Mouse (Mus musculus): ENCODE data around the gene Art3. TPM values are rescaled to one million over a fixed set of nuclear protein-coding genes. Genes with fewer than 3 reads are reported as not detected.

The Art3 gene
- polyA plus RNA-seq, 1 experiment = 263 TPM

DNA sequence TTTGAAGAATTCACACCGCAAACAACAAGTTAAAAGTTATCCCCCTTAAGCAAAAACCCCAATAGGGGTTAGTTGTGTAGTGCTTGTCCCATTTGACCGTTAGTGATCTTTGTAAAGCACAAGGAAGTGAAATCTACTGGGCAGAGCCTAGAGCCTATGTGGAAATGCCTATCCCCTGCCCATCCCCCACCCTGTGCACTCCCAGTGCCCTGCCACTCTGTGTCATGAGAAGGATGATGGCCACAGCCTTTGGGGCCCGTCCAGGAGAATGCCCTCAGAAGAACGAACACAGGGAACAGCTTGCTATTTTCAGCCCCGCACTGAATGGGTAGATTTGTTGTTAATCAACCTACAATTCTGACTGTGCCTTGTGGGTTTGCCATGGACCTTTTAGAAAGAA lies 109.9 kb downstream of the Art3 start:
- Histone ChIP-seq H3K27me3 (ENCODE audit: control insufficient read depth, insufficient read depth, low read length) (no peaks in the 10 kb centered on the region), H3K36me3 (ENCODE audit: control insufficient read depth, insufficient read depth, low read length) (no peaks in the 10 kb centered on the region), H3K4me3 (ENCODE audit: control insufficient read depth, low read depth, low read length) (no peak overlapping the region), H3K4me1 (ENCODE audit: control insufficient read depth, insufficient read depth, low read length) (no peaks in the 10 kb centered on the region), H3K27ac (ENCODE audit: control insufficient read depth, insufficient read depth, low read depth, low read length) (no peak overlapping the region)
- no peak for TF ChIP-seq POLR2A (IDR thresholded peaks at IDR 0.05; ENCODE audit: control insufficient read depth, low read depth, low read length)
- TF ChIP-seq CTCF (IDR thresholded peaks at IDR 0.05; ENCODE audit: control insufficient read depth, insufficient read depth, insufficient replicate concordance, low read depth, low read length) = no peak

DNA sequence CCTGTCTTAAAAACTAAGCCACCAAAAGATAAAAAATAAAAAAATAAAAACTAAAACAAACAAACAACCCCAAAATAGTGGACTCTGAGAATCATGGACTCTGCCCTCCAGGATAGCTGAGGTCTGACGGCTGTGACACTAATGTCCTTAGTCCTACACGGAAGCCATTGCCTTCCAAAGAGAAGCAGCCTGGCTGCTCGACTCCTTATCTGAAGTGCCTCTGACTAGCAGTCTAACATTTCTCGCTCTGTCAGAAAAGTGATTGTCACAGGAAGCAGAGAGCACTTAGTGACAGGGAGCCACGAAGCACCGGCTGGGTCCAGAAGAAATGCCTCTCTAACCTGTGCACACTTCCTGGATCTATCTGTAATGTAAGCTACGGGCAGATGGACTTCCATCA lies 111.3 kb downstream of the Art3 start:
- no peak for TF ChIP-seq POLR2A (IDR thresholded peaks at IDR 0.05; ENCODE audit: control insufficient read depth, low read depth, low read length)
- TF ChIP-seq CTCF (IDR thresholded peaks at IDR 0.05; ENCODE audit: control insufficient read depth, insufficient read depth, insufficient replicate concordance, low read depth, low read length) = no peak
- Histone ChIP-seq H3K27ac (ENCODE audit: control insufficient read depth, insufficient read depth, low read depth, low read length) (no peak overlapping the region), H3K4me3 (ENCODE audit: control insufficient read depth, low read depth, low read length) (no peak overlapping the region), H3K4me1 (ENCODE audit: control insufficient read depth, insufficient read depth, low read length) (no peaks in the 10 kb centered on the region), H3K27me3 (ENCODE audit: control insufficient read depth, insufficient read depth, low read length) (no peaks in the 10 kb centered on the region), H3K36me3 (ENCODE audit: control insufficient read depth, insufficient read depth, low read length) (no peaks in the 10 kb centered on the region)

GRCm38 (mm10) chr5:92445016-92445415 lies 113.4 kb downstream of the Art3 start:
- TF ChIP-seq POLR2A (IDR thresholded peaks at IDR 0.05; ENCODE audit: control insufficient read depth, low read depth, low read length) = no peak
- no peak for TF ChIP-seq CTCF (IDR thresholded peaks at IDR 0.05; ENCODE audit: control insufficient read depth, insufficient read depth, insufficient replicate concordance, low read depth, low read length)
- H3K36me3 ChIP-seq (ENCODE audit: control insufficient read depth, insufficient read depth, low read length) = no peaks in the 10 kb centered on the region
- H3K4me1 ChIP-seq (ENCODE audit: control insufficient read depth, insufficient read depth, low read length) = no peaks in the 10 kb centered on the region
- no peak overlapping the region for H3K27ac ChIP-seq (ENCODE audit: control insufficient read depth, insufficient read depth, low read depth, low read length)
- H3K27me3 ChIP-seq (ENCODE audit: control insufficient read depth, insufficient read depth, low read length) = no peaks in the 10 kb centered on the region
- H3K4me3 ChIP-seq (ENCODE audit: control insufficient read depth, low read depth, low read length) = no peak overlapping the region

- Histone ChIP-seq H3K4me3 (ENCODE audit: control insufficient read depth, low read depth, low read length) (no peak overlapping the region), H3K36me3 (ENCODE audit: control insufficient read depth, insufficient read depth, low read length) (no peaks in the 10 kb centered on the region), H3K27ac (ENCODE audit: control insufficient read depth, insufficient read depth, low read depth, low read length) (no peak overlapping the region), H3K4me1 (ENCODE audit: control insufficient read depth, insufficient read depth, low read length) (no peaks in the 10 kb centered on the region), H3K27me3 (ENCODE audit: control insufficient read depth, insufficient read depth, low read length) (no peaks in the 10 kb centered on the region)
- TF ChIP-seq POLR2A (IDR thresholded peaks at IDR 0.05; ENCODE audit: control insufficient read depth, low read depth, low read length) = no peak
- no peak for TF ChIP-seq CTCF (IDR thresholded peaks at IDR 0.05; ENCODE audit: control insufficient read depth, insufficient read depth, insufficient replicate concordance, low read depth, low read length)
Observed at GRCm38 (mm10) chr5:92446736-92447135, 115.1 kb downstream of the Art3 start.

DNA sequence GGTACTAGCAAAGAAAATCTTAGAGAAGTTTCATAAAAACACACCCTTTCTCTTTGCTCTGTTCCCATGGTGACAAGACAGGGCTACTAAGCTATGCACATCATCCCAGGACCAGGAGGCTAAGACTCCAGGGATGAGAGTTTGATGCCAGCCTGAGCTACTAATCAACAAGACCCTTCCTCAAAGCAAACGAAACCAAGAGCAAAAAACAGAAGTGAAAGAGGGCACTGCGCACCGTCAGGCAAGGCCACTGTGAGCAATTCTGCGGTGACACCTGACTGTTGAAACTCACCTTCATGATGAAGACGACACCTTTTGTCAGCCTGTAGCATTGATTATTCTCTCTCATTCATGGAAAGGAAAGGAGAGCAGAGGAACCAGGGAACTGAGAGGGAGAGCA lies 121.2 kb downstream of the Art3 start:
- TF ChIP-seq POLR2A (IDR thresholded peaks at IDR 0.05; ENCODE audit: control insufficient read depth, low read depth, low read length) = no peak
- H3K4me1 ChIP-seq (ENCODE audit: control insufficient read depth, insufficient read depth, low read length) = no peaks in the 10 kb centered on the region
- H3K36me3 ChIP-seq (ENCODE audit: control insufficient read depth, insufficient read depth, low read length) = no peaks in the 10 kb centered on the region
- H3K27me3 ChIP-seq (ENCODE audit: control insufficient read depth, insufficient read depth, low read length) = no peaks in the 10 kb centered on the region
- H3K4me3 ChIP-seq (ENCODE audit: control insufficient read depth, low read depth, low read length) = no peak overlapping the region
- no peak overlapping the region for H3K27ac ChIP-seq (ENCODE audit: control insufficient read depth, insufficient read depth, low read depth, low read length)

- Histone ChIP-seq H3K4me3 (ENCODE audit: control insufficient read depth, low read depth, low read length) (no peak overlapping the region), H3K4me1 (ENCODE audit: control insufficient read depth, insufficient read depth, low read length) (no peaks in the 10 kb centered on the region), H3K36me3 (ENCODE audit: control insufficient read depth, insufficient read depth, low read length) (no peaks in the 10 kb centered on the region), H3K27me3 (ENCODE audit: control insufficient read depth, insufficient read depth, low read length) (no peaks in the 10 kb centered on the region), H3K27ac (ENCODE audit: control insufficient read depth, insufficient read depth, low read depth, low read length) (no peak overlapping the region)
- TF ChIP-seq POLR2A (IDR thresholded peaks at IDR 0.05; ENCODE audit: control insufficient read depth, low read depth, low read length) (no peak), CTCF (IDR thresholded peaks at IDR 0.05; ENCODE audit: control insufficient read depth, insufficient read depth, insufficient replicate concordance, low read depth, low read length) (no peak)
Observed at GRCm38 (mm10) chr5:92457410-92457809, 125.8 kb downstream of the Art3 start.

GRCm38 (mm10) chr5:92458726-92459125 lies 127.1 kb downstream of the Art3 start:
- Histone ChIP-seq H3K4me1 (ENCODE audit: control insufficient read depth, insufficient read depth, low read length) (no peaks in the 10 kb centered on the region), H3K4me3 (ENCODE audit: control insufficient read depth, low read depth, low read length) (no peak overlapping the region), H3K36me3 (ENCODE audit: control insufficient read depth, insufficient read depth, low read length) (no peaks in the 10 kb centered on the region), H3K27ac (ENCODE audit: control insufficient read depth, insufficient read depth, low read depth, low read length) (no peak overlapping the region), H3K27me3 (ENCODE audit: control insufficient read depth, insufficient read depth, low read length) (no peaks in the 10 kb centered on the region)
- TF ChIP-seq CTCF (IDR thresholded peaks at IDR 0.05; ENCODE audit: control insufficient read depth, insufficient read depth, insufficient replicate concordance, low read depth, low read length) (no peak), POLR2A (IDR thresholded peaks at IDR 0.05; ENCODE audit: control insufficient read depth, low read depth, low read length) (no peak)

DNA sequence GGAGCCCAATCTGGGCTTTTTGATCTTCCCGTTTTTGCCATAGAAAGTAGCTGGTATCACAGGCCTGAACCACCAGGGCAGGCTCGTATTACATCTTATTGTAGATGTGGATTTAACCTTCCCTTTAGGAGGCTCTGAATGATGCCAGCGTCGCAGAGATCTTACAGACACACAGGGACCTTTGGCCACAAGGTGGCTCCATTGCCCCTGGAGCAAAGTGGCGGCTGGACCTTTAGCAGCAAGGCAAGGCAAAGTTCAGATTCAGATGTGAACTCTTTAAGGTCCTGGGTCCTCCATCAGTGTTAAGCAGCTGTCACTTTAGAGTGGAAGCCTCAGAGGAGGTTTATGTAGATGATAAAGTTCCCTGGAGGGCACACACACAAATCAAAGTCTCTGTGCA lies 129.7 kb downstream of the Art3 start:
- Histone ChIP-seq H3K4me1 (ENCODE audit: control insufficient read depth, insufficient read depth, low read length) (no peaks in the 10 kb centered on the region), H3K27me3 (ENCODE audit: control insufficient read depth, insufficient read depth, low read length) (no peaks in the 10 kb centered on the region), H3K36me3 (ENCODE audit: control insufficient read depth, insufficient read depth, low read length) (no peaks in the 10 kb centered on the region), H3K4me3 (ENCODE audit: control insufficient read depth, low read depth, low read length) (no peak overlapping the region), H3K27ac (ENCODE audit: control insufficient read depth, insufficient read depth, low read depth, low read length) (no peak overlapping the region)
- TF ChIP-seq CTCF (IDR thresholded peaks at IDR 0.05; ENCODE audit: control insufficient read depth, insufficient read depth, insufficient replicate concordance, low read depth, low read length) (peak; percentile 63; the same call in 1 of the 2 replicates), POLR2A (IDR thresholded peaks at IDR 0.05; ENCODE audit: control insufficient read depth, low read depth, low read length) (no peak)

Other genes with a start within 250 kb of the Art3 start
- 16.6 and 20.9 TPM in 2 replicates for gene G3bp2, start 248.1 kb upstream of the Art3 start, polyA plus RNA-seq (2012; rRNA removed)
- gene Uso1, start 193.9 kb upstream of the Art3 start, polyA plus RNA-seq (2012; rRNA removed) = 8.1 and 8.7 TPM in 2 replicates
- gene U90926, start 116.4 kb upstream of the Art3 start, polyA plus RNA-seq (2012; rRNA removed) = 2.4 and 2.8 TPM in 2 replicates
- gene Ppef2, start 75.5 kb upstream of the Art3 start, polyA plus RNA-seq (2012; rRNA removed) = 0.86 and 1.3 TPM in 2 replicates
- gene Naaa, start 53.7 kb upstream of the Art3 start, polyA plus RNA-seq (2012; rRNA removed) = 4.1 and 5.1 TPM in 2 replicates
- gene Sdad1, start 21.3 kb upstream of the Art3 start, polyA plus RNA-seq (2012; rRNA removed) = 40.2 and 44.7 TPM in 2 replicates
- gene Cxcl9, start 3.7 kb upstream of the Art3 start, polyA plus RNA-seq (2012; rRNA removed) = 0.14 and 0.25 TPM in 2 replicates
- gene Cxcl10, start 17.1 kb downstream of the Art3 start, polyA plus RNA-seq (2012; rRNA removed) = 0.76 TPM in 1 of 2 replicates, not detected in the other
- 11.8 and 15.2 TPM in 2 replicates for gene Nup54, start 103.4 kb downstream of the Art3 start, polyA plus RNA-seq (2012; rRNA removed)
- 3.6 and 4.3 TPM in 2 replicates for gene Scarb2, start 175.0 kb downstream of the Art3 start, polyA plus RNA-seq (2012; rRNA removed)
- not detected in 2 replicates for gene Fam47e, start 223.2 kb downstream of the Art3 start, polyA plus RNA-seq (2012; rRNA removed)

Measured in testis, adult 2 months (tissue).